Mouse (Mus musculus) midbrain, embryonic 14.5 days (tissue): ENCODE data around the gene Polh. TPM values are rescaled to one million over a fixed set of nuclear protein-coding genes. Genes with fewer than 3 reads are reported as not detected.

Experiments used
- ATAC-seq: fragments of 200-750 bp; cut with Nextera tagmentation; 2 replicates; pipeline ENCODE4 v1.8.0; 2017; ENCODE audit warnings: moderate number of reproducible peaks, moderate library complexity; ENCODE audit not compliant: low FRiP score, low TSS enrichment
- DNase-seq: peaks from one replicate; pipeline ENCODE4 v3.0.0-alpha.2; 2015
- H3K27ac ChIP-seq: fragments of 300-500 bp; sonication (generic); replicated peaks from 2 replicates; pipeline ENCODE4 v1.5.1; 2014; ENCODE audit warnings: mild to moderate bottlenecking, low read depth, low read length, moderate library complexity
- H3K27me3 ChIP-seq: fragments of 300-500 bp; sonication (generic); 2 replicates; pipeline ENCODE4 v1.6.1; 2014; ENCODE audit warnings: low read length, control low read depth, mixed read lengths; ENCODE audit not compliant: control insufficient read depth, insufficient read depth
- H3K36me3 ChIP-seq: fragments of 300-500 bp; sonication (generic); 2 replicates; pipeline ENCODE4 v1.6.1; 2014; ENCODE audit warnings: low read length, control low read depth; ENCODE audit not compliant: control insufficient read depth, insufficient read depth
- H3K4me1 ChIP-seq: fragments of 300-500 bp; sonication (generic); 2 replicates; pipeline ENCODE4 v1.6.1; 2014; ENCODE audit warnings: mild to moderate bottlenecking, antibody characterized with exemption, low read length, control low read depth; ENCODE audit not compliant: control insufficient read depth, insufficient read depth
- H3K4me2 ChIP-seq: fragments of 300-500 bp; sonication (generic); 2 replicates; pipeline ENCODE4 v1.6.1; 2014; ENCODE audit warnings: mild to moderate bottlenecking, low read length, moderate library complexity
- H3K4me3 ChIP-seq: fragments of 300-500 bp; sonication (generic); replicated peaks from 2 replicates; pipeline ENCODE4 v1.5.1; 2014; ENCODE audit warnings: low read depth, low read length
- H3K9ac ChIP-seq: fragments of 300-500 bp; sonication (generic); replicated peaks from 2 replicates; pipeline ENCODE4 v1.6.1; 2014; ENCODE audit warnings: mild to moderate bottlenecking, low read length, moderate library complexity
- H3K9me3 ChIP-seq: fragments of 300-500 bp; sonication (generic); 2 replicates; pipeline ENCODE4 v1.6.1; 2016; ENCODE audit warnings: low read length, control low read depth, mixed read lengths; ENCODE audit not compliant: control insufficient read depth
- WGBS: fragments of 180-500 bp; shearing (Covaris S2); extraction: QIAGEN DNeasy Blood & Tissue Kit; methylation state at CpG from one replicate; pipeline ENCODE4 v1.1.7; 2014; 5-methylcytosine and 5-hydroxymethylcytosine counted together
- polyA plus RNA-seq: library from polyadenylated mRNA; unstranded; fragments of >200 nt; fragmentation: Nextera tagmentation; extraction: Ambion mirVana; gene quantifications from 2 replicates; pipeline ENCODE4 v1.2.1, GENCODE M21; 2014

Gene Polh
- polyA plus RNA-seq, 1 experiment from 2014 or later, result 5.9 TPM

DNA sequence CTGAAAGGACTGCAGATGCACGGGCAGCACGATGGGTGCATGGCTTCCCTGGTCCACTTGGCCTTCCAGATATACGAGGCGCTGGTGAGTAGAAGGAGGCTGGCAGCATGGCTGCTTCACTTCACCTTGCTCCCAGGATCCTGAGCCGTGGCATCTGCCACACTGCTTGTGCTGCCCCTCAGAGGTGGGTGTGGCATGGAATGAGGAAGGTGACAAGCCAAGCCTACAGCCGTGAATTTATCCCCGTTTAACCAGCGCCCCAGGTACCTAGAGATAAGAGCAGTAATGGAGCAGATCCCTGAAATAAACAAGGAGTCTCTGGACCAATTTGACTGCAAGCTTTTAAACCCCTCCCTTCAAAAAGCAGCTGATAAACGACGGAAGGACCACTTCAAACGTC is 39.0 kb upstream of the Polh start:
- H3K4me2 ChIP-seq, result no peak overlapping the region
- H3K36me3 ChIP-seq, result peaks cover 94% of the 10 kb centered on the region
- H3K4me3 ChIP-seq, result no peak overlapping the region
- no peaks in the 10 kb centered on the region; the same call in 1 of the 2 replicates for H3K4me1 ChIP-seq
- ATAC-seq, result no peak
- H3K9ac ChIP-seq, result no peak overlapping the region
- no peaks in the 10 kb centered on the region for H3K9me3 ChIP-seq
- no peak overlapping the region for H3K27ac ChIP-seq
- H3K27me3 ChIP-seq, result no peaks in the 10 kb centered on the region
- no peak for DNase-seq
- 85% methylated on average over 11 of the region's 11 CpGs for WGBS

DNA sequence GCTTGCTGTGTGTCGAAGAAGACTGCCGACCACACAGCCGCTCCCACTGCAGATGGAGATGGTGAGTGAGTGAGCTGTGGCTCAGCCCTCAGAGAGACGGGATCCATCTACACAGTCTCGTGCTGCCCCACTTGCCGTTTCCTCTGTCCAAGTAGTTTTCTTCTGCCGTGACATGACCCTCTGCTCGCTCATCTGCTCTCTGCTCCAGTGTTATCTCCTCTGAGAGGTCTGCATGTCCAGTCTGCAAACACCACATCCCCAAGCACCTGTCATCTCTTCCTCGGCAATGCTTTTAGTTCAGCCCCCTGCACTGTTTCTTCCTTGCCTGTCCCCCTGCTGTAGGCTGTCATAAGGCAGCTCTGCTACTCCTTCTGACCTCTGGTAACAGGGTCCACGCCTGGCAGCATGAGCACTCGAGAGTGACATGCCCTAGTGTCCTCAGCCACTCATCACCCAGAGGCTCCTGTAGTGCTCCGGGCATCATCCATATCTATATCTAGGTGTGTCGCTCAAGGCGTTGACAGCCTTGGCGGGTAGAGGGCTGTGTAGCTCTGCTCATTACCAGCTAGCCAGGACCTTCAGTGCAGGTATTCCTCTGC is 37.2 kb upstream of the Polh start:
- no peak overlapping the region for H3K4me2 ChIP-seq
- no peak overlapping the region for H3K4me3 ChIP-seq
- no peak overlapping the region for H3K27ac ChIP-seq
- ATAC-seq (no peak), DNase-seq (no peak)
- no peaks in the 10 kb centered on the region for H3K4me1 ChIP-seq
- no peak overlapping the region for H3K9ac ChIP-seq
- H3K9me3 ChIP-seq, result no peaks in the 10 kb centered on the region
- peaks cover 87% of the 10 kb centered on the region for H3K36me3 ChIP-seq
- no peaks in the 10 kb centered on the region for H3K27me3 ChIP-seq
- 93% methylated on average over 15 of the region's 15 CpGs for WGBS

DNA sequence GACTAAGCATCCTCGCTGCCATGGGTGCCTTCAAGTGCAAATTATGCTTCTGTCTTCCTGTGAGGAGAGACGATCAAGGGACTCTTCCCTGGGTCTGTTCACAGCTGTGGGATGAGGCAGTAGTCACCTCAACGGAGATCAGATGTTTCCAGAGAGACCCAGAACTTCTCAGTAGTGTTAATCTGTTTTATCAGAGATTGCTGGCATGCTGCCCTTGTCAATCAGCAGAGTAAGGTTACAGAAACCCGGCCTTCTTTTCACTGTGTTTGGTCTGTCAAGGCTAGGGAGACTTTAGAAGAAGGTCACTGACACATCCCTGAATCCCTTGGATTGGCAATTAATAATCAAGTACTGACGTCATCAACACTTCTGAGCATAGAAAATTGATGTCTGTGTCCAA is 35.0 kb upstream of the Polh start:
- H3K27me3 ChIP-seq, result no peaks in the 10 kb centered on the region
- WGBS, result 90% methylated on average over 5 of the region's 5 CpGs
- no peak for DNase-seq
- H3K9me3 ChIP-seq, result no peaks in the 10 kb centered on the region
- no peaks in the 10 kb centered on the region for H3K4me1 ChIP-seq
- no peak overlapping the region for H3K27ac ChIP-seq
- H3K4me2 ChIP-seq, result no peak overlapping the region
- H3K36me3 ChIP-seq, result peaks cover 82% of the 10 kb centered on the region
- H3K9ac ChIP-seq, result no peak overlapping the region
- ATAC-seq, result no peak
- H3K4me3 ChIP-seq, result no peak overlapping the region

DNA sequence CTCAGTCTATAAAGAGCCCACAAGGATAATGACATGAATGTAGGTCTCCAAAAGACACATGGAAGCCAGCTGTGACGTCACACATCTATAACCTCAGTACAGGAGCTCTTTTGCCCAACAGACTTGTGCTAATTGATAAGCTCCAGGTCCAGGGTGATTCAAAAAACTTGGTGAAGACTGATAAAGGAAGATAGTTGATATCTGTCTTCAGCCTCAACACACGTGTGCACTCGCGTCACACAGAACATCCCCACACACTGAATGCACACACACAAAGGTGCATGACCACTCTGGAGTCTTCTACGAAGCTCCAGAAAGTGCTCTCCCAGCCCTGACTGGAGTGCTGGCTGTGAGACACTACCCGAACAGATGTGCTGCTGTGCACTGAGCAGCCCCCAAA is 34.6 kb upstream of the Polh start:
- Histone ChIP-seq H3K4me3 (no peak overlapping the region), H3K9me3 (no peaks in the 10 kb centered on the region), H3K36me3 (peaks cover 78% of the 10 kb centered on the region), H3K27ac (no peak overlapping the region), H3K4me1 (no peaks in the 10 kb centered on the region), H3K9ac (no peak overlapping the region), H3K27me3 (no peaks in the 10 kb centered on the region), H3K4me2 (no peak overlapping the region)
- 95% methylated on average over 6 of the region's 6 CpGs for WGBS
- ATAC-seq (no peak), DNase-seq (no peak)

DNA sequence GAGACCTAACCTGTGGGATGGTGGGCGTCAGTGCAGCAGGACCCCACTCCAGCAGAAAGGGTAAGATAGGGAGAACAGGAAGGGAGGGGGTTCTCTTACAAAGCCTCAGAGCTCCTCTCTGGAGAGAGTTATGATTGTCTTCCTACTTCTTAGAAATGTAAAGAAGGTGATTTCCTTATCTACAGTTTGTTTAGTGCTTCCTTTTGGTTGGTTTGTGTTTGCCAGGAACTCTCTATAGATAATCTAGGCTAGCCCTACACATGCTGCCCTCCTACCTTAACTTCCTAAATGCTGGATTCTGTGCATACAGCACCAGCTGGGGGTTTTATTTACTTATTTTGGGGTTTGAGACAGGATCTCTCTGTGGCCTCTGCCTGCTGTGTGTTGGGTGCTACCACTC is 33.6 kb upstream of the Polh start:
- H3K4me1 ChIP-seq, result no peaks in the 10 kb centered on the region
- no peak for DNase-seq
- H3K4me2 ChIP-seq, result no peak overlapping the region
- peaks cover 75% of the 10 kb centered on the region for H3K36me3 ChIP-seq
- no peaks in the 10 kb centered on the region for H3K9me3 ChIP-seq
- H3K4me3 ChIP-seq, result no peak overlapping the region
- 97% methylated on average over 1 of the region's 1 CpGs for WGBS
- no peak overlapping the region for H3K9ac ChIP-seq
- H3K27me3 ChIP-seq, result no peaks in the 10 kb centered on the region
- H3K27ac ChIP-seq, result no peak overlapping the region
- no peak for ATAC-seq

DNA sequence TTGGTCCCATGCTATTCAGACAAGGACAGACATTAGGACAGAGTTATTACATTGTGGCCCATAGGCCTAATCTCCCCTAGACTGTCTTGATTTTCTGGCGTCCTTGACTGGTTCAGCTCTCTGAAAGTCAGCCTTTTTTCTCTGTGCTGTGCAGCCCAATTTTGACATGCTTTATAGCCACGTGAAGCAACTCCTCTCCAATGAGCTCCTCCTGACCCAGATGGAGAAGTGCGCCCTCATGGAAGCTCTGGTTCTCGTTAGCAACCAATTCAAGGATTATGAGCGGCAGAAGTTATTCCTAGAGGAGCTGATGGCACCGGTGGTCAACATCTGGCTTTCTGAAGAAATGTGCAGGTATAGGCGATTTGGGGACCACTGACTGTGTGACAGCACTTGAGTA is 25.1 kb upstream of the Polh start:
- Histone ChIP-seq H3K9me3 (no peaks in the 10 kb centered on the region), H3K27ac (no peak overlapping the region), H3K36me3 (peaks cover 92% of the 10 kb centered on the region), H3K4me1 (no peaks in the 10 kb centered on the region), H3K4me2 (no peak overlapping the region), H3K27me3 (no peaks in the 10 kb centered on the region), H3K9ac (no peak overlapping the region), H3K4me3 (no peak overlapping the region)
- DNase-seq (no peak), ATAC-seq (no peak)
- 95% methylated on average over 7 of the region's 7 CpGs for WGBS

DNA sequence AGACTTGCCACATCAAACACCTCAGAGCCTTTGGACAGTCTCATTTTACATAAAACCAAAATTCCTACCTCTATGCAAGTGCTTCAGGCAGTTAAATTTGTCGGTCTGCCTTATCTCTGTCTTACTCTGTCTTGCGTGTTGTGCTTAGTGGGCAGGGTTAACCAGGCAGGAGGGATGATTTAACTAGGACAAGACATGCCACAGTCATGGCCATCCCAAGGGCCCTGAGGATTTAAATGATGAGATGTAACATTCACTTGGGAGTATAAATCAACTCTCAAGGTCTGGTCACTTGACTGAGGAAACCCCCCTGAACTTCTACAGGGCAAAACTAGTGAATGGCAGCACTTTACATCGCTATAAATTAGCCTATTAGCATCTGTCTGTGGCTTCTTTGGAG is 19.2 kb upstream of the Polh start:
- ATAC-seq (no peak), DNase-seq (no peak)
- Histone ChIP-seq H3K27ac (no peak overlapping the region), H3K4me3 (no peak overlapping the region), H3K4me2 (no peak overlapping the region), H3K27me3 (no peaks in the 10 kb centered on the region), H3K9ac (no peak overlapping the region), H3K9me3 (no peaks in the 10 kb centered on the region), H3K4me1 (no peaks in the 10 kb centered on the region), H3K36me3 (peaks cover 99% of the 10 kb centered on the region)
- WGBS, result 95% methylated on average over 3 of the region's 3 CpGs

DNA sequence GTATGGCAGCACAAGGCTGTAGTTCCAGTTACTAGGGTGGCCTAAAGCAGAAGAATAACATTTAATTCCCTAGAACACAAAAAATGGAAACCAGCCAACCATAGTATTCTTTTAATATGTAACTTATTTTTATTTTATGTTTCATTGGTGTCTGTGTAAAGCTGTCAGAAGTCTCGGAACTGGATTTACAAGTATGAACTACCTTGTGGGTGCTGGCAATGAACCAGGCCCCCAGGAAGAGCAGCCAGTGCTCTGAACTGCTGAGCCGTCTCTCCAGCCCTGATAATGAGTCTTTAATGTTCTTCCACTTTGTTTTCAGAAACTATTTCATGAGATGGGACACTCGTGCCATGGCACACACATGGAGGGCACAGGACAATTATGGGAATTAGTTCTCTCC is 8.1 kb upstream of the Polh start:
- no peaks in the 10 kb centered on the region for H3K4me1 ChIP-seq
- peaks cover 89% of the 10 kb centered on the region for H3K36me3 ChIP-seq
- DNase-seq (no peak), ATAC-seq (no peak)
- H3K9ac ChIP-seq, result no peak overlapping the region
- H3K4me3 ChIP-seq, result no peak overlapping the region
- H3K4me2 ChIP-seq, result no peak overlapping the region
- no peaks in the 10 kb centered on the region for H3K27me3 ChIP-seq
- no peaks in the 10 kb centered on the region for H3K9me3 ChIP-seq
- WGBS, result 94% methylated on average over 3 of the region's 3 CpGs
- H3K27ac ChIP-seq, result no peak overlapping the region

DNA sequence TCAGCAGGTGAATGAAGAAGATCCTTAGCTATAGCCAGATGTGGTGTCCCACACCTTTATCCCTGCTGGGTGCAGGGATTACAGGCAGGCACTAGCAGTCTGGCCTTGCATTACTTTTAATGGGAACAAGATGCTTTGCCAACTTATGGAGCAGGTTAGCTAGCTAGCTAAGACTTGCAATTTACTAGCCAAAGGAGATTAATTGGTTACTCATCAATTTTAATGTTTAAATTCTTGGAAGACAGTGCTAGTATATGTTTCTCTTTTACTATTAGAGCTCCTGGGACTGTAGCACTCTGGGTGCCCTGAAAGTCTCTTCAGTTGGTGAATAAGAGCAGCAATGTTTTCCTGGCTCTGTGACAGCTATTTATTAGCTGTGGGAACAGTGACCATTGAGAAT is 4.2 kb upstream of the Polh start:
- ATAC-seq, result no peak
- H3K4me1 ChIP-seq, result peaks cover 12% of the 10 kb centered on the region
- H3K9ac ChIP-seq, result no peak overlapping the region
- H3K27ac ChIP-seq, result no peak overlapping the region
- DNase-seq, result no peak
- H3K27me3 ChIP-seq, result no peaks in the 10 kb centered on the region
- H3K4me2 ChIP-seq, result no peak overlapping the region
- H3K9me3 ChIP-seq, result no peaks in the 10 kb centered on the region
- H3K36me3 ChIP-seq, result peaks cover 60% of the 10 kb centered on the region
- H3K4me3 ChIP-seq, result no peak overlapping the region
